Mouse (Mus musculus) heart, postnatal 0 days (tissue): ENCODE results near the gene Tbc1d17. TPM values are rescaled to one million over a fixed set of nuclear protein-coding genes. Genes with fewer than 3 reads are reported as not detected.

Experiments
- ATAC-seq: fragments of 200-750 bp; cut with Nextera tagmentation; 2 replicates; pipeline ENCODE4 v1.8.0; 2017; ENCODE audit warnings: low read depth, moderate number of reproducible peaks, moderate library complexity; ENCODE audit not compliant: insufficient read depth
- DNase-seq: peaks from one replicate; pipeline ENCODE4 v3.0.0-alpha.2; 2016; ENCODE audit warnings: low spot score
- H3K27ac ChIP-seq: fragments of 300-500 bp; sonication (generic); 2 replicates; pipeline ENCODE4 v1.5.1; 2014; ENCODE audit warnings: low read depth, mild to moderate bottlenecking
- H3K27me3 ChIP-seq: fragments of 300-500 bp; sonication (generic); 2 replicates; pipeline ENCODE4 v1.6.1; 2014; ENCODE audit warnings: low read length, mixed read lengths; ENCODE audit not compliant: control insufficient read depth, insufficient read depth
- H3K36me3 ChIP-seq: fragments of 300-500 bp; sonication (generic); replicated peaks from 2 replicates; pipeline ENCODE4 v1.6.1; 2014; ENCODE audit warnings: low read length, mixed read lengths; ENCODE audit not compliant: control insufficient read depth, insufficient read depth
- H3K4me1 ChIP-seq: fragments of 300-500 bp; sonication (generic); 2 replicates; pipeline ENCODE4 v1.6.1; 2014; ENCODE audit warnings: antibody characterized with exemption; ENCODE audit not compliant: control insufficient read depth, insufficient read depth
- H3K4me2 ChIP-seq: fragments of 300-500 bp; sonication (generic); 2 replicates; pipeline ENCODE4 v1.6.1; 2014; ENCODE audit warnings: low read depth, mild to moderate bottlenecking, low read length, moderate library complexity
- H3K4me3 ChIP-seq: fragments of 300-500 bp; sonication (generic); 2 replicates; pipeline ENCODE4 v1.5.1; 2014; ENCODE audit warnings: low read depth, low read length
- H3K9ac ChIP-seq: fragments of 300-500 bp; sonication (generic); replicated peaks from 2 replicates; pipeline ENCODE4 v1.6.1; 2014; ENCODE audit warnings: low read depth, low read length, mixed read lengths
- H3K9me3 ChIP-seq: fragments of 300-500 bp; sonication (generic); replicated peaks from 2 replicates; pipeline ENCODE4 v1.6.1; 2016; ENCODE audit warnings: low read length; ENCODE audit not compliant: control insufficient read depth
- CTCF ChIP-seq: IDR thresholded peaks from 2 replicates; pipeline ENCODE4 v1.5.1; 2016; ENCODE audit warnings: antibody characterized with exemption, control low read depth, low read depth
- EP300 ChIP-seq: IDR thresholded peaks from 2 replicates; pipeline ENCODE4 v1.6.1; 2016; ENCODE audit warnings: antibody characterized with exemption, low read depth
- WGBS: fragments of 180-500 bp; shearing (Covaris S2); extraction: QIAGEN DNeasy Blood & Tissue Kit; methylation state at CpG from one replicate; pipeline ENCODE4 v1.1.7; 2014; 5-methylcytosine and 5-hydroxymethylcytosine counted together
- polyA plus RNA-seq: library from polyadenylated mRNA; unstranded; fragments of >200 nt; fragmentation: Nextera tagmentation; extraction: Ambion mirVana; gene quantifications from 2 replicates; pipeline ENCODE4 v1.2.1, GENCODE M21; 2015
- total RNA-seq: library from RNA; depleted of rRNA; stranded (reverse); fragments of >200 nt; gene quantifications from 2 replicates; pipeline ENCODE4 v1.2.3, GENCODE M21; 2014; ENCODE audit warnings: low replicate concordance

The Tbc1d17 gene
- total and polyA plus RNA-seq, 2 experiments from 2014 or later, result 51.7 to 101 TPM

DNA sequence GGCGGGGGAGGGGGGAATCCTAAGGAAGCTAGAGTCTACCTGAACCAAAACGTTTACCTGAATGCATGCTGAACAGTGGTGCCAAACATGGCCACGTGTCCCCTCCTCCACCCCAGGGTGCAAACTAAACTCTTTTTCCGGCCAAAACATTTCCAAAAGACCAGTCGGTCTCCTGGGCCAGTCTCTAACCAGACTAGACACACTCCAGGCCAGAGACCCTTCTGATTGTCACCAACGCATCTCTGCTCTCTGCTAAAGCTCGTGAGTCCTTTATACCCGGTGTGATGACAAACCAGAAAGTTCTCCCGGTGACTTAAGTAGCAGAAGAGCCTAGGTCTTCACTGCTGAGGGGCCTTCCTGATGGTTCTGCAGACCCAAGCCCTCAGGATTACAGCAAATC lies 18.9 kb upstream of the Tbc1d17 start:
- Histone ChIP-seq H3K27ac (peak overlapping the region; percentile 100), H3K27me3 (no peaks in the 10 kb centered on the region), H3K4me2 (peak overlapping the region; percentile 83), H3K9ac (peak overlapping the region; percentile 96; the same call in 1 of the 2 replicates), H3K9me3 (no peaks in the 10 kb centered on the region), H3K4me3 (peak overlapping the region; percentile 99), H3K36me3 (peaks cover 26% of the 10 kb centered on the region), H3K4me1 (peaks cover 44% of the 10 kb centered on the region)
- WGBS, result 41% methylated on average over 9 of the region's 9 CpGs
- ATAC-seq, result no peak
- DNase-seq, result no peak
- TF ChIP-seq CTCF (no peak), EP300 (no peak)

DNA sequence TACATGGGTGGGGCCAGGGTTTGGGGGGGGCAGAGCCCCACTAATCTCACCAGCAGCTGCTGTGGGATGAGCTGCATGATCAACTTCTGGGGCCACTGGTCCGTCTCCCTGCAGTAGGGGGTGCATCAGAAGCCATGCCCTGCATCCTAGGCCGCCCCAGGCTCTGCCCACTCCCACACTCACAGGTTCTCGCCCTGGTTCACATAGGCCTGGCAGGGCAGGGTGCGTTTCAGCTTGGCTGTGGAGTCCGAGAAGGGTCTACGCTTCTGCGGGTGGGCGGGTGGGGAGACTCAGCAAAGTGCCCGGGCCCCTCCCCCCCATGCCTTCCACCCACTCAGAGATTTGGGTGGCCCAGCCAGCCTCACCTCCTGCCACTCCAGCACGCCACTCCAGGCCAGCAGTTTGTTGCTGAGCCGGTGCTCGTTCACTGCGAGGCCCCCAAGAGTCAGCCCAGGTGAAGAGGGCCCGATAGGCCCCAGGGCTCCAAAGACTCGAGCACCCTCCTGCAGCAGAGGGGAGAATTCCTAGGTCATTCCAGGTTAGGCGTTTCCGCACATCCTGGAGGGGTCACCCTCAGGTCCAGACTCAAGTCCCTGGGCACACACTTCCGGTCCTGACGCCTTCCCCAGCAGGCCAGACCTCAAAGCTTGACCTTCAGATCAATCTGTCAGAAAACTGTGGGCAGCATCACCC lies 18.3 kb upstream of the Tbc1d17 start:
- DNase-seq, result no peak
- H3K9ac ChIP-seq, result peak overlapping the region; percentile 32
- H3K4me3 ChIP-seq, result peak overlapping the region; percentile 99
- peaks cover 44% of the 10 kb centered on the region for H3K4me1 ChIP-seq
- peak overlapping the region; percentile 100 for H3K27ac ChIP-seq
- H3K9me3 ChIP-seq, result no peaks in the 10 kb centered on the region
- TF ChIP-seq CTCF, result no peak
- no peak for TF ChIP-seq EP300
- peaks cover 32% of the 10 kb centered on the region for H3K36me3 ChIP-seq
- no peaks in the 10 kb centered on the region for H3K27me3 ChIP-seq
- peak overlapping the region; percentile 83 for H3K4me2 ChIP-seq
- 54% methylated on average over 19 of the region's 19 CpGs for WGBS
- ATAC-seq, result no peak

DNA sequence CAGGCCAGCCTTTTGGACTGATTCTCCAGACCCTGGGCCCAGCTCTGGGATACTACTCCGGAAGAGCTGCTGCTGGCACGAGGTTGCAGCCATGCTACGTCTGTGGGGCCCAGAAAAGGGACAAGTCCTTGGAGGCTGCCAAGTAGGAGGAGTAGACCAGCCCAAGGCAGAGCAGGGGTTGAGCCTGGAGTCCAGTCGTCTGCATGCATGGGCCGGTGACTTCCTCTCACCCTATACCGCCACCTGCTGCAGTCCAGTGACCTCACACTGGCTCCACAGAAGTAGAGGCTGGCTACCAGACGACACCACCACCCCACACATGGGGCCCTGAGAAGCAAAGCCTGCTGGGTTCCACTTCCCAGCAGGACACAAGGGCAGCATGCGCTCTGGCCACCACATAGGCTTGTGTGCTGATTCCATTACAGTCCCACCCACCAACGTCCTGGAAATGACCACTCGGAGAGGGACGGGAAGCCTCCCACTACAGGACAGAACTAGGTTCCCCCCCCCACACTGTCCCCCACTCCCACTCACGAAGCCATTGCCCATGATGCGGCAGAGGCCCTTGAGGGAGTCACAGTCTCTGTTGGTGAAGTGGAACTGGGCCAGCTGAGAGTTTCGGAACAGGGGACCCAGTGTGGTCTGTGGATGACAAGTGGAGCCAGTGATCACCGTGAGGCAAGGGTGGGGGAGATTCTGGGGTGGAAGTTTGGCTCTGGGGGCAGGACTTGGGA lies 17.6 kb upstream of the Tbc1d17 start:
- Histone ChIP-seq H3K4me1 (peaks cover 44% of the 10 kb centered on the region), H3K4me2 (peak overlapping the region; percentile 83)

DNA sequence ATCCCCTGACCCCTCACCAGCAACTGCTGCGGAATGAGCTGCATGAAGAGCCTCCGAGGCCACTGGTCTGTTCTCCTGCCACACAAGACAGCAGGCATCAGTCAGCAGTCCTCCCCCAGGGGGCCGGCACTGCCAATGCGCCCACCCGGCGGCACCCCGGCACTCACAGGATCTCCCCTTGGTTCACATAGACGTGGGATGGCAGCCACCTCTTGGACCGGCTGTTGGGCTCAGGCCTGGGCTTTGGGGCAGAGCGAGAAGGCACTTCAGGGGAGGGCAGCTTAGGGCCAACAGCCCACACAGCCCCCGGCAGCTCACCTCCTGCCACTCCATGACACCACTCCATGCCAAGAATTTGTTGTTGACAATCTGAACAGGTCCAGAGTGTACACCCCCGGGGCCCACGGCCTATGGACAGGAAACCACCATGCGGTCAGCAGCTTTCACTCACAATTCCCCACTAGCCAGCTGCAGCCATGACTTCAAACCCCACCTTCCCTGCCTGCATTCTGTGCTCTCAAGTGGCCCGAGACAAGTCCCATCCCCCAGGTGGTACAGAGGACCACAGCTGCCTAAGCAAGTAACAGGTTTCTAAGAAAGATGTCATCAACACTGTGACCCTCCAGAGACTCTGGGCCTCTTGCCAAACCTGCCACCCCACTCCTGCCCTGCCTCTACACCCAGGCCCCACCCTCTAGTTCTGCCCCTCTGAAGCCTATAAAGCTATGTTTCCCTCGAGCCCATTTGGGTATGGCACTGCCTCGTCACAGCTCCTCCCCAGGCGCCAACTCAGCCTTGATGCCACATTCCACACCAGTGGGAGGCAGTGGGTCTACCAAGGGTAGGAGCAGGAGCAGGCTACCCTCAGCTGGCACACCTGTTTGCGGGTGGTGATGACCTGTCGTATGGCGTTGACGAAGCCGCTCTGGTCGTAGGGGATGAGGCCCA lies 16.0 kb upstream of the Tbc1d17 start:
- ATAC-seq (no peak), DNase-seq (no peak)
- H3K9me3 ChIP-seq, result no peaks in the 10 kb centered on the region
- 57% methylated on average over 24 of the region's 24 CpGs for WGBS
- H3K4me3 ChIP-seq, result no peak overlapping the region
- H3K27ac ChIP-seq, result peak overlapping the region; percentile 100
- H3K4me2 ChIP-seq, result no peak overlapping the region
- no peak for TF ChIP-seq EP300
- no peak for TF ChIP-seq CTCF
- H3K36me3 ChIP-seq, result peaks cover 41% of the 10 kb centered on the region
- H3K27me3 ChIP-seq, result no peaks in the 10 kb centered on the region
- no peak overlapping the region for H3K9ac ChIP-seq
- peaks cover 44% of the 10 kb centered on the region for H3K4me1 ChIP-seq

More for the DNA sequence above, 17.6 kb upstream of the Tbc1d17 start:
- DNase-seq (peak; percentile 94), ATAC-seq (peak; percentile 47)
- Histone ChIP-seq H3K27ac (peak overlapping the region; percentile 100), H3K9me3 (no peaks in the 10 kb centered on the region), H3K4me3 (peak overlapping the region; percentile 99; the same call in 1 of the 2 replicates), H3K9ac (peak overlapping the region; percentile 4; the same call in 1 of the 2 replicates), H3K36me3 (peaks cover 39% of the 10 kb centered on the region), H3K27me3 (no peaks in the 10 kb centered on the region)
- TF ChIP-seq EP300 (no peak), CTCF (peak; percentile 46)
- WGBS, result 21% methylated on average over 15 of the region's 15 CpGs

DNA sequence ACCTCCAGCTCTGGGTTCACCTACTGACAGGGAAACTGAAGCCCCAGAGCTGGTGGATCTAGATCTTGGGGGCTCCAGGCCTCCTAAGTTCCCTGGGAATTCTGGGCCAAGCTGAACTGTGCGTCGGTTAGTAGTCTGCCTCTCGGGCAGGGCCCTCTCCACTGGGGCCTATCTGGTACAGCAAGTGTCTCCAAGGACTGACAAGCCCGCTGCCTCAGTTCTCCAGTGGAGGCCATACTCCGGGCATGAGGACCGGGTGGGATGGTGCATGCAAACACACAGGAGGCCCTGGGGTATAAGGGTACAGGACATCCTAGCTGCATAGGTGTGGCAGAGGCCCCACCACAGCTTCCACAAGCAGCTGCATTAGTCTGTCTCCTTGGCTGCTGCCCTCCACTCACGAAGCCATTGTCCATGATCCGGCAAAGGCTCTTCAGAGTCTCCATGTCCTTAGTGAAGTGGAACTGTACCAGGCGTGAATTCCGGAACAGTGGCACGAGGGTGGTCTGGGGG lies 15.2 kb upstream of the Tbc1d17 start:
- Histone ChIP-seq H3K4me2 (no peak overlapping the region), H3K36me3 (peaks cover 41% of the 10 kb centered on the region), H3K27ac (peak overlapping the region; percentile 100; the same call in 1 of the 2 replicates), H3K27me3 (no peaks in the 10 kb centered on the region), H3K4me3 (no peak overlapping the region), H3K4me1 (peaks cover 44% of the 10 kb centered on the region), H3K9ac (no peak overlapping the region), H3K9me3 (no peaks in the 10 kb centered on the region)
- DNase-seq (no peak), ATAC-seq (no peak)
- TF ChIP-seq CTCF (no peak), EP300 (no peak)
- WGBS, result 79% methylated on average over 11 of the region's 11 CpGs
